Mouse (Mus musculus) heart, postnatal 0 days (tissue): ENCODE data around the gene Rpusd2.

Experiments used
- CTCF ChIP-seq: IDR thresholded peaks from 2 replicates; pipeline ENCODE4 v1.5.1; 2016; ENCODE audit warnings: antibody characterized with exemption, control low read depth, low read depth
- EP300 ChIP-seq: IDR thresholded peaks from 2 replicates; pipeline ENCODE4 v1.6.1; 2016; ENCODE audit warnings: antibody characterized with exemption, low read depth

DNA sequence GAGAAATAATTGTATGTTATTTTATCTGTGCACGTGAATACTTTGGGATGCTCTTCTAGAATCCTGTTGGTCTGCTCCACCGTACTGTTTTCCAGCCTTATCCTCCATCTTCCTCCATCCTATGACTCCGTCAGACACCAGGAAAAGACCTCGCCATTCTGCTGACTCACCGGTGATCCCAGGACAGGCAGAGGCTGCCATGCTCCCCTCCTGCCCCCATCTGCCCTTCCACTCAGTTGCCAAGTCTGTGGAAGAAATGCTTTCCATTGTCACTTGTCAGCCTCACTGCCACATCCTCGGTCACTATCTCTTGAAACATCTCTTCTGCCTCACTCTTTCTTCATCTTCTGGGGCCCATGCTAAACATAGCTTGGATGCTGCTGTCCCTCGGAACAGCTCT lies 27.7 kb upstream of the Rpusd2 start:
- TF ChIP-seq CTCF (no peak), EP300 (no peak)
